Mouse (Mus musculus) CH12.LX (cell line): Measurements from ENCODE around the gene Epb41l3. TPM values are rescaled to one million over a fixed set of nuclear protein-coding genes. Genes with fewer than 3 reads are reported as not detected.

ENCODE experiments used
- DNase-seq: peaks from one replicate; pipeline ENCODE4 v3.0.0-alpha.2; 2013; ENCODE audit errors: extremely low read depth
- H3K27ac ChIP-seq: 2 replicates; pipeline ENCODE4 v1.5.1; 2012; ENCODE audit warnings: low read depth, mild to moderate bottlenecking, control low read depth, moderate library complexity; ENCODE audit not compliant: insufficient read depth
- H3K27me3 ChIP-seq: replicated peaks from 2 replicates; pipeline ENCODE3; 2012; ENCODE audit warnings: inconsistent platforms
- H3K36me3 ChIP-seq, 2 experiments: replicated peaks in 1 of 2; 2 replicates each; pipeline versions ENCODE3 to v1.6.1; 2012; ENCODE audit warnings: inconsistent platforms in 1 of 2, low read length in 1 of 2, mild to moderate bottlenecking in 1 of 2, mixed read lengths in 1 of 2, moderate library complexity in 1 of 2; ENCODE audit not compliant: control insufficient read depth in 1 of 2, insufficient read depth in 1 of 2
- H3K4me1 ChIP-seq, 2 experiments: 2 replicates each; pipeline ENCODE4 v1.6.1; 2012; ENCODE audit warnings: inconsistent platforms in 1 of 2, moderate library complexity in 1 of 2; ENCODE audit not compliant: insufficient read depth in 2 of 2, control insufficient read depth in 1 of 2
- H3K4me2 ChIP-seq: 2 replicates; pipeline ENCODE4 v1.6.1; 2012; ENCODE audit warnings: low read depth, mild to moderate bottlenecking, control low read depth; ENCODE audit not compliant: poor library complexity, insufficient read depth, severe bottlenecking
- H3K4me3 ChIP-seq, 3 experiments: fragments of 150-350 bp in 1 of 3; sonication (generic) in 1 of 3; replicated peaks in 1 of 3; 2 replicates each; pipeline versions ENCODE3 to v1.5.1; 2011 to 2012; ENCODE audit warnings: low read depth in 2 of 3, low read length in 2 of 3, mild to moderate bottlenecking in 2 of 3, moderate library complexity in 2 of 3, control low read depth in 1 of 3, improper control_type of control experiment in 1 of 3, inconsistent platforms in 1 of 3, mixed read lengths in 1 of 3; ENCODE audit not compliant: poor library complexity in 1 of 3
- H3K79me2 ChIP-seq: replicated peaks from 2 replicates; pipeline ENCODE4 v1.6.1; 2012; ENCODE audit warnings: mild to moderate bottlenecking, moderate library complexity; ENCODE audit not compliant: control insufficient read depth, poor library complexity, insufficient read depth, severe bottlenecking; ENCODE audit errors: extremely low read depth
- H3K9ac ChIP-seq: 2 replicates; pipeline ENCODE4 v1.6.1; 2012; ENCODE audit warnings: low read depth, mild to moderate bottlenecking, control low read depth, moderate library complexity; ENCODE audit not compliant: insufficient read depth
- H3K9me3 ChIP-seq: replicated peaks from 2 replicates; pipeline ENCODE3; 2012; ENCODE audit warnings: low read length, inconsistent platforms, mixed read lengths
- BHLHE40 ChIP-seq: IDR thresholded peaks from 2 replicates; pipeline ENCODE4 v1.6.1; 2011; ENCODE audit warnings: mild to moderate bottlenecking, low read depth, low read length, improper control_type of control experiment
- CHD1 ChIP-seq: IDR thresholded peaks from 2 replicates; pipeline ENCODE4 v1.6.1; 2012; ENCODE audit warnings: low read depth, low read length, improper control_type of control experiment, inconsistent platforms
- CTCF ChIP-seq, 2 experiments: IDR thresholded peaks in 1 of 2; conservative IDR thresholded peaks in 1 of 2; 2 replicates each; pipeline ENCODE4 v1.5.1; 2011 to 2012; ENCODE audit warnings: low read depth in 2 of 2, low read length in 2 of 2, improper control_type of control experiment in 1 of 2, inconsistent platforms in 1 of 2, mild to moderate bottlenecking in 1 of 2, moderate library complexity in 1 of 2
- E2F4 ChIP-seq: IDR thresholded peaks from 2 replicates; pipeline ENCODE4 v1.6.1; 2011; ENCODE audit warnings: low read depth, low read length, improper control_type of control experiment; ENCODE audit not compliant: insufficient replicate concordance
- ELF1 ChIP-seq: IDR thresholded peaks from 2 replicates; pipeline ENCODE4 v1.6.1; 2014; ENCODE audit warnings: low read depth, mild to moderate bottlenecking, inconsistent platforms, low read length, improper control_type of control experiment
- EP300 ChIP-seq: IDR thresholded peaks from 2 replicates; pipeline ENCODE4 v1.6.1; 2011; ENCODE audit warnings: low read length, improper control_type of control experiment
- HCFC1 ChIP-seq: IDR thresholded peaks from 2 replicates; pipeline ENCODE4 v1.6.1; 2012; ENCODE audit warnings: low read depth, mild to moderate bottlenecking, inconsistent platforms, low read length, improper control_type of control experiment
- IRF4 ChIP-seq: IDR thresholded peaks from 2 replicates; pipeline ENCODE4 v1.6.1; 2014; ENCODE audit warnings: low read depth, mild to moderate bottlenecking, inconsistent platforms, low read length, improper control_type of control experiment
- JUND ChIP-seq: conservative IDR thresholded peaks from 2 replicates; pipeline ENCODE4 v1.6.1; 2011; ENCODE audit warnings: low read depth, low read length, improper control_type of control experiment
- KAT2A ChIP-seq: IDR thresholded peaks from 2 replicates; pipeline ENCODE4 v1.6.1; 2012; ENCODE audit warnings: low read length, improper control_type of control experiment, inconsistent platforms; ENCODE audit not compliant: insufficient replicate concordance
- MAX ChIP-seq: IDR thresholded peaks from 2 replicates; pipeline ENCODE4 v1.6.1; 2011; ENCODE audit warnings: low read length, improper control_type of control experiment
- MAZ ChIP-seq: IDR thresholded peaks from 2 replicates; pipeline ENCODE4 v1.6.1; 2012; ENCODE audit warnings: low read depth, mild to moderate bottlenecking, inconsistent platforms, low read length, improper control_type of control experiment, moderate library complexity
- MEF2A ChIP-seq: IDR thresholded peaks from 2 replicates; pipeline ENCODE4 v1.6.1; 2014; ENCODE audit warnings: low read depth, mild to moderate bottlenecking, inconsistent platforms, low read length, improper control_type of control experiment, borderline replicate concordance
- PAX5 ChIP-seq: IDR thresholded peaks from 2 replicates; pipeline ENCODE4 v1.6.1; 2012; ENCODE audit warnings: low read length, inconsistent platforms, mixed read lengths
- POLR2A ChIP-seq: IDR thresholded peaks from 2 replicates; pipeline ENCODE4 v1.6.1; 2011; ENCODE audit warnings: low read depth, mild to moderate bottlenecking, improper control_type of control experiment, low read length
- POLR2AphosphoS2 ChIP-seq: IDR thresholded peaks from 2 replicates; pipeline ENCODE4 v1.6.1; 2011; ENCODE audit warnings: low read depth, low read length, improper control_type of control experiment
- RAD21 ChIP-seq: IDR thresholded peaks from 2 replicates; pipeline ENCODE4 v1.6.1; 2011; ENCODE audit warnings: low read depth, mild to moderate bottlenecking, low read length, improper control_type of control experiment, moderate library complexity
- RCOR1 ChIP-seq: conservative IDR thresholded peaks from 2 replicates; pipeline ENCODE4 v1.6.1; 2012; ENCODE audit warnings: low read depth, mild to moderate bottlenecking, inconsistent platforms, low read length, improper control_type of control experiment
- SMC3 ChIP-seq: IDR thresholded peaks from 2 replicates; pipeline ENCODE4 v1.6.1; 2011; ENCODE audit warnings: low read depth, low read length, improper control_type of control experiment
- USF1 ChIP-seq: IDR thresholded peaks from 2 replicates; pipeline ENCODE4 v1.6.1; 2014; ENCODE audit warnings: low read depth, mild to moderate bottlenecking, inconsistent platforms, low read length, improper control_type of control experiment
- ZC3H11A ChIP-seq: IDR thresholded peaks from 2 replicates; pipeline ENCODE4 v1.6.1; 2012; ENCODE audit warnings: low read depth, mild to moderate bottlenecking, inconsistent platforms, low read length, improper control_type of control experiment
- ZMIZ1 ChIP-seq: IDR thresholded peaks from 2 replicates; pipeline ENCODE4 v1.6.1; 2012; ENCODE audit warnings: low read depth, mild to moderate bottlenecking, inconsistent platforms, low read length, improper control_type of control experiment
- dilution Hi-C: fragments of 300-500 bp; cut with MboI; formaldehyde crosslinking; loops from 2 replicates; pipeline ENCODE4 v1.14.3; 2020; ENCODE audit warnings: low sequenced_read_pairs; ENCODE audit not compliant: extremely low pct_unique_long_range_greater_than_20kb, extremely low pct_ligation_motif_present
- in situ Hi-C: fragments of 300-500 bp; cut with MboI; formaldehyde crosslinking; loops from 3 replicates; pipeline ENCODE4 v1.14.3; 2019; ENCODE audit warnings: low sequenced_read_pairs, low pct_ligation_motif_present, low pct_unique_long_range_greater_than_20kb, mixed read lengths
- polyA plus RNA-seq: library from polyadenylated mRNA; unstranded; fragments of >175 nt; gene quantifications from 2 replicates; pipeline ENCODE4 v1.2.1, GENCODE M21; 2012; ENCODE audit warnings: low read depth; ENCODE audit not compliant: insufficient read length
- total RNA-seq, 2 experiments: library from RNA; depleted of rRNA; stranded (reverse); fragments of 300-350 nt in 1 of 2; fragments of >200 nt in 1 of 2; gene quantifications; 2 replicates each; pipeline ENCODE4 v1.2.3; 2012 to 2014

Gene Epb41l3
- total and polyA plus RNA-seq, 3 experiments: not detected

DNA sequence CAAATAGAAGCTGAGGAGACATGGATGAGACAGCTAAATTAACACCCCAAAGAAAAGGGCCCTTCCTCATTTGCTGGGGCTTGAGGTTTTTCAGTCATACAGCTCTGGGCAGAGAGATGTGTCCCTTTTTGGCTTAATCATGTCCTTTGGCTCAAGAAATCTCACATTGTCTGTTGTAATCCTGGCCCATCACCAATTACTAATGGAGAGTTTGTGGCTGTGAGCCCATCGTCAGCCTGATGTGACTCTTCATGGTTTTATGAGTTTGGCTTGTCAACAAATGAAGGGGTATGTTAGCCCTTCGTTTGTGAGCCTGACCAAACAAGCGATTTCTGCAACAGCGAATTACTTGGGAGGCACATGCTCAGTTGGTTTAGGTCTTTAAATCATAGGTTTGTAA, 34.0 kb upstream of the Epb41l3 start:
- Histone ChIP-seq H3K4me2 (no peak overlapping the region), H3K9me3 (peaks cover 64% of the 10 kb centered on the region), H3K4me3 (no peak overlapping the region), H3K9ac (no peak overlapping the region), H3K36me3 (no peaks in the 10 kb centered on the region), H3K27ac (no peak overlapping the region), H3K4me1 (no peaks in the 10 kb centered on the region), H3K27me3 (no peaks in the 10 kb centered on the region), H3K79me2 (no peaks in the 10 kb centered on the region)
- in situ Hi-C loops: no loop called here
- dilution Hi-C loops: no loop called here
- TF ChIP-seq PAX5 (no peak), RAD21 (no peak), BHLHE40 (no peak), ZC3H11A (no peak), CHD1 (no peak), MEF2A (no peak), CTCF (conservative IDR thresholded peaks at IDR 0.05 in 1 of 2, IDR thresholded peaks at IDR 0.05 in 1 of 2; ENCODE audit: low read depth in 2 of 2, low read length in 2 of 2) (no peak), ZMIZ1 (no peak), POLR2A (no peak), SMC3 (no peak), HCFC1 (no peak)
- DNase-seq: no peak

DNA sequence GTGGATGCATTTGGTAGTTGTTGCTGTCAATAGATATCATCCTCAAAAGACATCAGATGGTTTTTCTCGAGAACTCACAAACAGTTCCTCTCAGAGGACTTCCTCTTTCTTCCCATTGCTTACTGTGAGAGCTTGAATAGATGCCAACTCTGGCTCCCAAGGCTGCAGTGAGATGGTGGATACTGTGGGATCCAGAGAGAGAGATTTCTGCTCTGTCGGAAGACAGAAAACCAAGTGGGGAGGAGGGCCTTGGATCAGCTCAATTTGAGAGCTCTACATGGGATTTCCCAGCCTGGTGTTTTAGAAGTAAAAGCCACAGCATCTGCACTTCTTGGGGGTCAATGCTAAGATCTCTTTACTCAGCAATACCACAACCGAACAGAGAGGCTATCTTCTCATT, 26.7 kb upstream of the Epb41l3 start:
- no peaks in the 10 kb centered on the region for H3K36me3 ChIP-seq
- in situ Hi-C loops: no loop called here
- H3K9ac ChIP-seq: no peak overlapping the region
- dilution Hi-C loops: no loop called here
- H3K4me2 ChIP-seq: no peak overlapping the region
- no peaks in the 10 kb centered on the region for H3K79me2 ChIP-seq
- no peaks in the 10 kb centered on the region for H3K27me3 ChIP-seq
- no peak overlapping the region for H3K4me3 ChIP-seq
- TF ChIP-seq PAX5 (no peak), EP300 (no peak), MAX (no peak), ELF1 (no peak), E2F4 (no peak), IRF4 (no peak), MAZ (no peak), KAT2A (no peak), BHLHE40 (no peak)
- no peaks in the 10 kb centered on the region for H3K4me1 ChIP-seq
- peaks cover 57% of the 10 kb centered on the region for H3K9me3 ChIP-seq
- DNase-seq: no peak
- no peak overlapping the region for H3K27ac ChIP-seq

DNA sequence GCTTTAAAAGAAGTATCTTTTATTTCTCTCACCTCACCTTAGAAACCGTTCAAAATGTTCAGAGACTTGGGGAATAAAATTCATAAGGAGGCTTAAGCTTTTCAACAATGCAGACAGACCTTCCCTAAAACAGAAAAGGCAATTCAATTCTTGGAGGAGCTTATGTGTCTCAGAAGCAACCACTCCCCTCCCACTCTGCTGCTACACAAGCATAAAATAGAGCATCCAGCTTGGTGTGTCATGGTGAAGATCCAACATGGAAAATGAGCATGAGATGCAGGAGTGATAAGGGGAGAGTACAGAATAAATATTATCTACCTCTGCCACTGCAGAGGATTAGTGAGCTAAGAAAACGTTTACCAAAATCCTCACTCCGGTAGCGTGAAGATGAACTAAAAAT, 21.5 kb upstream of the Epb41l3 start:
- TF ChIP-seq JUND: no peak
- no peak for TF ChIP-seq MEF2A
- no peak for TF ChIP-seq USF1
- TF ChIP-seq RCOR1: no peak
- no peak for TF ChIP-seq POLR2AphosphoS2
- TF ChIP-seq MAZ: no peak
- no peak for TF ChIP-seq SMC3
- in situ Hi-C loops: no loop called here
- dilution Hi-C loops: no loop called here
- H3K4me3 ChIP-seq: no peak overlapping the region
- H3K79me2 ChIP-seq: no peaks in the 10 kb centered on the region
- no peak overlapping the region for H3K4me2 ChIP-seq
- H3K27ac ChIP-seq: no peak overlapping the region
- H3K4me1 ChIP-seq: no peaks in the 10 kb centered on the region
- H3K9me3 ChIP-seq: peaks cover 69% of the 10 kb centered on the region
- H3K27me3 ChIP-seq: no peaks in the 10 kb centered on the region
- no peaks in the 10 kb centered on the region for H3K36me3 ChIP-seq
- DNase-seq: no peak
- H3K9ac ChIP-seq: no peak overlapping the region
